Mouse (Mus musculus) spleen, adult 12 weeks (tissue): ENCODE results near the gene Gm10229.
"Not testable (repeated sequence)": the region's sequence is repeated elsewhere in the genome, so short reads cannot be mapped to it uniquely, and the experiment has no call there.

Experiments used
- DNase-seq: peaks from one replicate; pipeline ENCODE4 v3.0.0; 2022; ENCODE audit warnings: low spot score

Gene Gm10229

GRCm38 (mm10) chr16:89014984-89015383 is at the start of gene Gm10229:
Gm10229 (plus strand) TSS chr16:89015284.
- DNase-seq: not testable (repeated sequence)

DNA sequence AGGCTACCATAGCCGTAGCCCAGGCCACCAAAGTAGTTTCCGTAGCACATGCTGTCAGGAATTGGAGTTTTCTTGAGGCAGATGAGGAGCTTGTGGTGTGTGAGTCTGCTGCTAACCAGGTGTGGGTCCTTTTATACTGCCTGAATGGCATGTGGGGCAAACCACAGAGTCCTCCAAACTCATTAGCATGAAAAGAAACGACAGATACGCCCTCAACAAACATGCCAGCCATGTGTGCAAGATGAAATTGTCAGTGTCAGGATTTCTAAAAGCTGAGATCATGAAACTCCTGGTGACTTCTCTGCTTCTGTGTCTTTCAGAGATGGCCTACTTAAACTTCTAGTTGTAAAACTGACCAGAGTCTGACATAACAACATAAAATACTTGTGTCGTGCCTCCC is 4.4 kb upstream of the Gm10229 start, which contains the start of gene Krtap22-2:
Gene Krtap22-2 (minus strand): TSS at position 101 of the 400 bp plus-strand sequence.
- no peak for DNase-seq

DNA sequence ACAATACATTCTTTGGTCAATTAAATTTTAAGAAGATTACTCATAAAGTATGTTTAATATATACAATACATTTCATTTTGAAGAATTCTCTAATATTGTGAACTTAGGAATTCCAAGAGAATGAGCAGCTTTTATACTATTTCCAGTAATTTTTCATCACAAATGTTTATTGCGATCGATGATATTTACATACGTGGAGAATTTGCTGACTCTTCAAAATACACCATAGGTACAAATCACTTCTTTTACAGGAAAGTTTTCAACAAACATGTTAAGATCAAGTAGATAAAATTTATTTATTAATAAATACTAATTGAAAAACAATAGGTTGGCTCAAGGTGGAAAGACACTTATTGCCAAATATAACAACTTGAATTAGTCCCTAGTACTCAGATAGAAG is 1.1 kb upstream of the Gm10229 start:
- no peak for DNase-seq

DNA sequence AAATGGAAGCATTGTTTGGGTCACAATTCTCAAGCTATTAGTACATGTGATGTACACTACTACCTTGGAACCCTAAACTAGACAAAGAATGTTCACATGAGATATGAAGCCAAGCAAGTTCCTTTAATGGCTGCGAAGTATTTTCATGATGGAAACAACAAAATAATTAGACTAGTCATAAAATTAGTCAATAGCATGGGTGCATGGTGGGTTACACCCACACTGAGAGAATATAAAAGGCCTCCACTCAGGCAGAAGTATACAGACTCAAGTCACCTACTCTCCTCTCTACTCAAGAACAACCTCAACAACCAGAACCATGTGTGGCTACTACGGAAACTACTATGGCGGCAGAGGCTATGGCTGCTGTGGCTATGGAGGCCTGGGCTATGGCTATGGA is 16.3 kb downstream of the Gm10229 start, which contains the start of gene Krtap6-1:
Gene Krtap6-1 (plus strand): TSS at position 301 of the 400 bp plus-strand sequence.
- DNase-seq: not testable (repeated sequence)

- DNase-seq: not testable (repeated sequence)
Observed at GRCm38 (mm10) chr16:89041372-89041771, 26.3 kb downstream of the Gm10229 start, which contains the start of gene Gm10228. Gm10228 (minus strand) TSS chr16:89041472.

DNA sequence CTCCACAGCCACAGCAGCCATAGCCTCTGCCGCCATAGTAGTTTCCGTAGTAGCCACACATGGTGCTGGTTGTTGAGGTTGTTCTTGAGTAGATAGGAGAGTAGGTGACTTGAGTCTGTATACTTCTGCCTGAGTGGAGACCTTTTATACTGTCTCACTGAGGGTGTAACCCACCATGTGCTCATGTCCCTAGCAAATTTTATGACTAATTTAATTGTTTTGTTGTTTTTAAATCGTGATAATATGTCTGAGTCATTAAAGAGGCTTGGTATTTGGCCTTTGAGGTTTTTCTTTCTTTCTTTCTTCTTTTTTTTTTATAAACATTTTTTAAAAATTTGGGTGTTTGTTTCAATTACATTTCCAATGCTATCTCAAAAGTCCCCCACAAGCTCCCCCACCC is 32.7 kb downstream of the Gm10229 start, which contains the start of gene Krtap6-5:
Gene Krtap6-5 (minus strand): TSS at position 101 of the 400 bp plus-strand sequence.
- no peak for DNase-seq

GRCm38 (mm10) chr16:89063902-89064301 is 48.8 kb downstream of the Gm10229 start, which contains the start of gene 1110025L11Rik:
1110025L11Rik (minus strand) TSS chr16:89064002.
- DNase-seq: not testable (repeated sequence)
